Mouse (Mus musculus): Measurements from ENCODE around the gene Syne1. TPM values are rescaled to one million over a fixed set of nuclear protein-coding genes. Genes with fewer than 3 reads are reported as not detected.

Gene Syne1
- total RNA-seq, 2 experiments from 2014 or later = 17.7 to 24.4 TPM

- no peak for DNase-seq
Observed at GRCm38 (mm10) chr10:5305555-5305954, 245.7 kb downstream of the Syne1 start.

- DNase-seq = peak; percentile 17
Observed at GRCm38 (mm10) chr10:5295291-5295891, 255.9 kb downstream of the Syne1 start.

- DNase-seq = no peak
Observed at GRCm38 (mm10) chr10:5289575-5289909, 261.7 kb downstream of the Syne1 start.

GRCm38 (mm10) chr10:5288716-5289574 lies 262.3 kb downstream of the Syne1 start:
- DNase-seq = peak; percentile 35

GRCm38 (mm10) chr10:5288262-5288661 lies 263.0 kb downstream of the Syne1 start:
- DNase-seq = no peak

GRCm38 (mm10) chr10:5275769-5276168 lies 275.5 kb downstream of the Syne1 start:
- no peak for DNase-seq

- DNase-seq = no peak
Observed at GRCm38 (mm10) chr10:5270641-5271040, 280.6 kb downstream of the Syne1 start.

- DNase-seq = peak; percentile 17
Observed at GRCm38 (mm10) chr10:5264418-5264817, 286.9 kb downstream of the Syne1 start.

GRCm38 (mm10) chr10:5262636-5263035 lies 288.6 kb downstream of the Syne1 start:
- DNase-seq = no peak

- no peak for DNase-seq
Observed at GRCm38 (mm10) chr10:5256686-5257085, 294.6 kb downstream of the Syne1 start.

- no peak for DNase-seq
Observed at GRCm38 (mm10) chr10:5253752-5254151, 297.5 kb downstream of the Syne1 start.

GRCm38 (mm10) chr10:5250702-5251101 lies 300.6 kb downstream of the Syne1 start:
- DNase-seq = no peak

GRCm38 (mm10) chr10:5239680-5240079 lies 311.6 kb downstream of the Syne1 start:
- no peak for DNase-seq

- DNase-seq = no peak
Observed at GRCm38 (mm10) chr10:5236926-5237325, 314.4 kb downstream of the Syne1 start.

- DNase-seq = no peak
Observed at GRCm38 (mm10) chr10:5236171-5236570, 315.1 kb downstream of the Syne1 start.

GRCm38 (mm10) chr10:5234721-5235501 lies 316.4 kb downstream of the Syne1 start:
- DNase-seq = no peak

- no peak for DNase-seq
Observed at GRCm38 (mm10) chr10:5229129-5229528, 322.2 kb downstream of the Syne1 start.

- DNase-seq = peak; percentile 14
Observed at GRCm38 (mm10) chr10:5227395-5228076, 323.7 kb downstream of the Syne1 start.

- no peak for DNase-seq
Observed at GRCm38 (mm10) chr10:5215943-5216342, 335.3 kb downstream of the Syne1 start.

GRCm38 (mm10) chr10:5207905-5208641 lies 343.2 kb downstream of the Syne1 start:
- DNase-seq = peak; percentile 27

GRCm38 (mm10) chr10:5205977-5206376 lies 345.3 kb downstream of the Syne1 start:
- DNase-seq = no peak

GRCm38 (mm10) chr10:5205570-5205969 lies 345.7 kb downstream of the Syne1 start:
- DNase-seq = no peak

Measured in adrenal gland, postnatal 10 days (tissue).